Mouse (Mus musculus) brain, adult 2 months (tissue): ENCODE results near the gene Gpr155.

Experiments
- DNase-seq: peaks from one replicate; pipeline ENCODE4 v3.0.0; 2011; ENCODE audit warnings: low read depth, low spot score

Gene Gpr155

DNA sequence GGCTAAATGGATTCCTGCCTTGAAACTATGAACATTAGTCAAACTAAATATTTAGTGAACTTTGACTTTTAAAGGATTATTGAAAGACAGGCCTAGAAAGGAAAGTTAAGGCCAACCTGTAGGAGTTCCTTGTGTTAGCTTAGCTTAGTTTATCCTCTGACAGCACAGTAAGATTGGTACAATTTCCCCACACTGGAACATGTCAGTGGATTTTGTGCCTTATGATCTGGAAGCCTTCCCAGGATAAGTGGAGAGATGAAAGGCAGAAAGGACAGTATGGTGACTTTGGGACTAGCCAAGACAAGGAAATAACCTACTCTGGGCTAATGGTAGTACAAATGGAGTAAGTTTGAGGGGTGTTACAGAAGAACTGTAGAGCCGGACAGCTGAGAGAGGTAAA, 1.4 kb upstream of the Gpr155 start:
- DNase-seq: no peak

GRCm38 (mm10) chr2:73385641-73386355, 574 bp downstream of the Gpr155 start:
- DNase-seq: no peak

- no peak for DNase-seq
Measured at GRCm38 (mm10) chr2:73385172-73385571, 1.2 kb downstream of the Gpr155 start.

DNA sequence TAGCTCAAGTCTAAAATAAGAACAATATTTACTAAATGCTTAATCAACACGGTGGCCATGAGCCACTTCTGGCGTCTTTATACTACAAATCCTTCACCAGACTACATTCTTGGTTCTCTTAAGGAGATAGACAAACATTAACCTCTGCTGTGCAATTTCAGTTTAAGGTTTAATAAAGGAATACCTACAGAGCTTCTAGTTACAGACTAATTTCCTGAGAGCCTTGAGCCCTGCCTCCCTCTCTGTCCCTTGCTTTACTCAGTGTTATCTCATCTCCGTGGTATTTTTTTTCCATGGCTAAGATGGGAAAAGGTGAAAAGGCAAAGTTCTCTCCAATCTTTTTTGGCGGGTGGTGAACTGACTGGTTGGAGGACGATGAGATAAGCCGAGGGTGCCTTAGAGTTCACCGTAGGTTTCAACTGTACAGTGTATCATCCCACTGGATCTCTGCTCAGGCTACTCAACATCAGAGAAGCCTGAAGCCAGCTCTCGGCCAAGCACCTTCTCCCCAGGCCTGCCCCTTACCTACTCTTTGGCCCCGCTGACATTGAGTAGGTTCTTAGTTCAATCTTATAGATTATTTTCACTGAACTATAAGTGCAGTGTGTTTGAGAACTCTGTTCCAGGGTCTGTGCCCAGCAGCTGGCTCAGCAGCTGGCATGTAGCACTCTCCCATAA, 5.9 kb downstream of the Gpr155 start:
- no peak for DNase-seq

- no peak for DNase-seq
Measured at GRCm38 (mm10) chr2:73379656-73380055, 6.7 kb downstream of the Gpr155 start.

GRCm38 (mm10) chr2:73378326-73378725, 8.0 kb downstream of the Gpr155 start:
- DNase-seq: no peak

- peak; percentile 31 for DNase-seq
Measured at GRCm38 (mm10) chr2:73371530-73372335, 14.6 kb downstream of the Gpr155 start.

DNA sequence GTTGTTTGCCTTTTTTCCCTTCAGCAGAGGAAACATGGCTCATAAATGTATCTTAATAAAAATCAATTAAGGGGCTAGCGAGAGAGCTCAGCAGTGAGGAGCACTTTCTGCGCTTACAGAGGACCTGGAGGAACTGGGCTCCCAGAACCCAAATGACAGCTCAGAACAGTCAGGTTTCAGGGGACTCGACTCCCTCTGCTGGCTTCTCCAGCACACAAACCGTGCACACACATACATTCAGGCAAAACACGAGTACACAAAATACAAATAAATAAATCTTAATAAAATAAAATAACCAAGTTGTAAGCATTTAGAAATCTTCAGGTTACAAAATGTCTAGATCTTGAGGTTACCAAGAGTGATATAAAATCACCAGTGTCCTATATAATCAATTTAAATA, 22.9 kb downstream of the Gpr155 start:
- DNase-seq: no peak

GRCm38 (mm10) chr2:73360536-73360935, 25.8 kb downstream of the Gpr155 start:
- no peak for DNase-seq

DNA sequence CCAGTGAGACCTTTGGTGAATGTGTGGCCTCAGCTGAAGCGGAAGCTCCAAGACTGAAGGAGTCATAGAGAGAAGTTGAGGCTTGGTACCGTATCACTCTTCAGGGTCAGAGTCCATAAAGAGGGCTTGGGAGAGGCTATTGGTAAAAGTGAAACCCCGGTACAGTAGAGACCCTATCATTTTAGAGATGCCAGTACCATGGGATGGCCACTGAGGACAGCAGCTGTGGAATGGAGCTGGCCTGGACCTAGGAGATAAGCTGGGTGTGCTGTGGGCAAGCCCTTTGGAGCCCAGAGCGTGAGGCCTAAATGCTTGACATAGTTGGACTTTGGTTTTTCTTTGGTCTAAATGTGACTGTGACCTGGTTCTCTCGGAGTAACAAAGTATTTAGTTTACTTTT, 26.4 kb downstream of the Gpr155 start:
- DNase-seq: no peak

DNA sequence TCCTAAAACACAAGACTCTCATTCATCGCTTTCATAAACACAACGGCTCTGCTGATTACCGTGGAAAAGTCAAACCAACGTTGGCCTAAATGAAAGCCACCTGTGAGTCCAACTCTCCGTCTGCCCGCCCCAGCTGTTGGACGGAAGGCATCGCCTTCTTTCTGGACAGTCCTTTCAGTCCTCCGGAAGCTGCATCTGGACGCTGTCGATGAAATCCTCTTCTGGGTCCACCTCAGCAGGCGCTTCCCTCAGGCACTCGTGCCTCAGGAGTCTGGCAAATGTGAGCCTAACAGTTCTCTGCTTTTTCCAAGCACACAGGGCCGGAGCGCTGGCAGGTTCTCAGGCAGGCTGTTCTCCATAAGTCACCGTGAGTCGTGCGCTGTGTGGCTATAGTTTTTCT, 29.4 kb downstream of the Gpr155 start:
- DNase-seq: no peak

DNA sequence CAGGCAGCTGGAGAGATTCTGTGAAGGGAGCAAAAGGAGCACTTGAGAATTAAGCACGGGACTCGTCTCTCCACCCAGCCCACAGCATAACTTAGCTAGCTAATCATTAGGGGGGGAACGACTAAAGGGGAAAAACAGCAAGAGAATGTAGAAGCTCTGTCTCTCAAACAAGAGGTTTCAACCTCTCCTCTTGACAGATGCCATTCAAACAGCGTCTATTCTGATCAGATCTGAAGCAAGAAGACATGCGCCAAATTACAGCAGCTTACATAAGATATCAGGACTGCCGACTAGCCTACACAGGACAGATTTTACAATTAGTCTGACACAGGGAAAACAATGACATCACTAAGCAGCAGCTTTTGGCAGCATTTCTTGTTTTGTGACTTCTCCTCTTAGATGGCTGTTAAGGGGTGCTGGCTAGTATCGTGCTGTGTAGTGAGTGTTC, 34.4 kb downstream of the Gpr155 start:
- peak; percentile 81 for DNase-seq

DNA sequence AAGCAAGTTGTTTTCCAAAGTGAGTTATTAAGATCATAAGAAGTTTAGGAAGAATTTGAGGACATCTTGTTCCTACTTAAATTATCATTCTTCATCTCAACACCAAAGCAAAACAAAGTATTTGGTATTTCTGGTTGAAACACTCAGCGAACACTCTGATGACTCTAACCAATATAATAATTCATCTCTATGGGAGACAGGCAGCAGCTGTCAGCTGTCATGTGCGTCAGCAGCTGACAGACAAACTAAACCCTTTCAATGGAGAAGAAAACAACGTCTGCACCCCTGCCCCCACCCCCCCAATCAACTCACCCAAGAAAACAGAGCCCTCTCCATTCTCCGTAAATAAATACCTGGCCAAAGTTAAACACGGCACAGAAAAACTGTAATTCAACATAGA, 34.9 kb downstream of the Gpr155 start:
- peak; percentile 36 for DNase-seq

GRCm38 (mm10) chr2:73348221-73348620, 38.2 kb downstream of the Gpr155 start:
- DNase-seq: no peak

DNA sequence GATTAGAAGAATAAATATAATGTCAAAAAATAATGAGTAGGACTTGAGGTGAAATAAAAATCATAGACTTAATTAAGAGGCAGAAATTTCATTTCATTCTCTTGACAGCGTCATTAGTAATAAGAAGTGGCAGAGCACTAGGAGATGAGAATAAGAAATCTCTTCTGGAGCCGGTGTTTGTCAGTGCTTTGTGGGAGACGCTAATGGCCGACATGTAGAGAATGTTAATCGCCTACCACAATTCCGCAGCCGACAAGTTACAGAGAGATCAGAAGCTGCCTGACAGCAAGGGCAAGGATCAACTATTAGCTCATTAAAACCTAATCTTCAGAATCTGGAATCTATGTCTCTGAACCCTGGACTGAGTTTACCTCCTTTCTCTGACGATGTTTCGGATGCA, 38.6 kb downstream of the Gpr155 start:
- no peak for DNase-seq

- no peak for DNase-seq
Measured at GRCm38 (mm10) chr2:73347136-73347535, 39.2 kb downstream of the Gpr155 start.

- peak; percentile 82 for DNase-seq
Measured at GRCm38 (mm10) chr2:73346345-73347086, 39.9 kb downstream of the Gpr155 start.

- peak; percentile 82 for DNase-seq
Measured at GRCm38 (mm10) chr2:73345204-73345603, 41.2 kb downstream of the Gpr155 start.

DNA sequence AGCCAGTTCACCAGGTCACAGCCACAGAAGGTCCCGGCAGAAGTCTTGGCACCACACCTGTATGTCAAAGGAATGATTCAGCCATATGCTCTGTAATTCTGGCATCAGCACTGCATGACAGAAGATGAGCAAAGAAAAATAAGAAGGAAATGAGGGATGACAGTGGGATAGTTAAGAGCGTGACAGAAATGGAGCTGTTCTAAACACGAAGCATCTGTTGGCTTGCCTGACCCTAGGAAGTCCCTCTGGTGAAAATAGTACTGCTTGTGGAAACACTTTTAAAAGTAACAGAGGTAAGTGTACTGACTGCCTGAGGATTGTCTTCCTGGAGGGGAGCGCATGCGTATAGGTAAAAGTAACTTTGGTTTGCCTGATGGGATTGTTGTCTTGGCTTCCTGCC, 42.7 kb downstream of the Gpr155 start:
- DNase-seq: no peak

DNA sequence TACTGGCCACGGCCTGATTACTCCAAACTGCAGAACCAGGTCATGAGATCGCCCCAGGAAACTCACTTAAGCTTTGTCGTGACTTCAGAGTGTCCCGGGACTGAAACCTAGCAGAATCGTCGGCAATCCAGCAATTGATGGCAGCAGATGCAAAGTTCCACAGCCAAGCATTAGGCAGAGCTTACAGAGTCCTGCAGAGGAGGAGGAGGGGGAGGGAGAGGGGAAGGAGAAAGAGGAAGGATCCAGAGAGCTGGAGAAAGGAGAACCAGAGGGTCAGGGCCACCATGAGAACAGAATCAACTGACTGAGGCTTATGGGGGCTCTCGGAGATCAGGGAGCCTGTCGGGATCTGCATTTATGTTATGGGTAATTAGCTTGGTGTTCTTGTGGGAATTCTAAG, 48.0 kb downstream of the Gpr155 start:
- DNase-seq: no peak

DNA sequence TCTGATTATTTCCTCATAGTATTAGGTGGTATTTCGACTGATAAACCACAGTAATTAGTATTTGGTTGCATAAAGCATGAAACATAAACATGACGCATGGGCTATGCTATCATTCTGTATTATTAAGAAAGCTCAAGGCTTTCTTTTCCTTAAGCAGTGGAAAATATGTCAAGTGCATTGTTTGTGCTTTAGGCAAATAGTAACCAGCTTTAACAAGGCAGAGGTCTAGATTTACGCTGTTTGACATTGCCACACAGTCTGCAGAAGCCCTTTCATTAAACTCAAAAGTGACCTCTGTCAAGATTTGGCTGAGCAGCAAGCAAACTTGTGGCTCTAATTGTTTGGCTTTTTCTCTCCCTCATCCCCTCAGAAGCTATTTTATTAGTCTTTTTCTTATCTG, 50.4 kb downstream of the Gpr155 start:
- DNase-seq: no peak

GRCm38 (mm10) chr2:73325871-73326270, 60.5 kb downstream of the Gpr155 start:
- DNase-seq: no peak
